Mouse (Mus musculus): ENCODE data around the gene Olfr884. TPM values are rescaled to one million over a fixed set of nuclear protein-coding genes. Genes with fewer than 3 reads are reported as not detected.

Gene Olfr884
- total RNA-seq (2021), result not detected

GRCm38 (mm10) chr9:38046255-38046654 lies at the start of gene Olfr884:
Gene Olfr884, plus strand, starts transcription at chr9:38046555.
- intact Hi-C loops (cut with DNase I), result no loop called here
- DNase-seq, result no peak

GRCm38 (mm10) chr9:37998581-37999204 lies 47.7 kb upstream of the Olfr884 start:
- intact Hi-C loops (cut with DNase I), result no loop called here
- DNase-seq, result no peak

- intact Hi-C loops (cut with DNase I), result no loop called here
- no peak for DNase-seq
Measured at GRCm38 (mm10) chr9:38000021-38000420, 46.3 kb upstream of the Olfr884 start.

- no peak for DNase-seq
- intact Hi-C loops (cut with DNase I), result no loop called here
Measured at GRCm38 (mm10) chr9:38025508-38025907, 20.8 kb upstream of the Olfr884 start, which contains the start of gene Olfr883. Gene Olfr883, plus strand, starts transcription at chr9:38025808.

GRCm38 (mm10) chr9:38061022-38061421 lies 14.7 kb downstream of the Olfr884 start, which contains the start of gene Olfr885:
Gene Olfr885, plus strand, starts transcription at chr9:38061322.
- no peak for DNase-seq
- intact Hi-C loops (cut with DNase I), result no loop called here

GRCm38 (mm10) chr9:38083772-38084171 lies 37.4 kb downstream of the Olfr884 start, which contains the start of gene Olfr887:
Gene Olfr887, plus strand, starts transcription at chr9:38084072.
- intact Hi-C loops (cut with DNase I), result no loop called here
- no peak for DNase-seq

Other genes with a start within 250 kb of the Olfr884 start
- not detected for gene Olfr876, start 243.5 kb upstream of the Olfr884 start, total RNA-seq (2021)
- gene Olfr877, start 192.3 kb upstream of the Olfr884 start, total RNA-seq (2021), result not detected
- not detected for gene Olfr145, start 149.8 kb upstream of the Olfr884 start, total RNA-seq (2021)
- gene Olfr878, start 128.7 kb upstream of the Olfr884 start, total RNA-seq (2021), result not detected
- not detected for gene Olfr881, start 54.7 kb upstream of the Olfr884 start, total RNA-seq (2021)
- not detected for gene Olfr883, start 20.7 kb upstream of the Olfr884 start, total RNA-seq (2021)
- not detected for gene Olfr885, start 14.8 kb downstream of the Olfr884 start, total RNA-seq (2021)
- gene Olfr887, start 37.5 kb downstream of the Olfr884 start, total RNA-seq (2021), result not detected
- gene Olfr888, start 61.6 kb downstream of the Olfr884 start, total RNA-seq (2021), result not detected
- not detected for gene Olfr889, start 68.6 kb downstream of the Olfr884 start, total RNA-seq (2021)
- not detected for gene Olfr890, start 96.0 kb downstream of the Olfr884 start, total RNA-seq (2021)
- not detected for gene Olfr891, start 134.3 kb downstream of the Olfr884 start, total RNA-seq (2021)
- not detected for gene Olfr893, start 161.8 kb downstream of the Olfr884 start, total RNA-seq (2021)
- gene Olfr894, start 171.5 kb downstream of the Olfr884 start, total RNA-seq (2021), result not detected
- gene Olfr143, start 206.2 kb downstream of the Olfr884 start, total RNA-seq (2021), result not detected
- not detected for gene Olfr895, start 221.3 kb downstream of the Olfr884 start, total RNA-seq (2021)
- not detected for gene Olfr896-ps1, start 244.6 kb downstream of the Olfr884 start, total RNA-seq (2021)